Mouse (Mus musculus): ENCODE measurements around the gene Gm3448.
"Not testable (repeated sequence)": the region's sequence is repeated elsewhere in the genome, so short reads cannot be mapped to it uniquely, and the experiment has no call there.

Gene Gm3448

GRCm38 (mm10) chr17:15031414-15031813, 9.9 kb downstream of the Gm3448 start:
- DNase-seq (ENCODE audit: low spot score in 2 of 2) = not testable (repeated sequence)

- not testable (repeated sequence) for DNase-seq (ENCODE audit: low spot score in 2 of 2)
Observed at GRCm38 (mm10) chr17:15025513-15025912, 15.8 kb downstream of the Gm3448 start.

GRCm38 (mm10) chr17:15024502-15025193, 16.7 kb downstream of the Gm3448 start:
- DNase-seq (ENCODE audit: low spot score in 2 of 2) = not testable (repeated sequence)

- not testable (repeated sequence) for DNase-seq (ENCODE audit: low spot score in 2 of 2)
Observed at GRCm38 (mm10) chr17:15023878-15024492, 17.4 kb downstream of the Gm3448 start.

GRCm38 (mm10) chr17:15021503-15022220, 19.7 kb downstream of the Gm3448 start:
- peak in 1 of 2 experiments; percentile 34 for DNase-seq (ENCODE audit: low spot score in 2 of 2)

- DNase-seq (ENCODE audit: low spot score in 2 of 2) = not testable (repeated sequence)
Observed at GRCm38 (mm10) chr17:15009706-15010413, 31.5 kb downstream of the Gm3448 start, which contains the start of gene Gm3435. TSS of gene Gm3435 (plus strand) at chr17:15010176.

- not testable (repeated sequence) for DNase-seq (ENCODE audit: low spot score in 2 of 2)
Observed at GRCm38 (mm10) chr17:15009088-15009487, 32.2 kb downstream of the Gm3448 start.

- not testable (repeated sequence) for DNase-seq (ENCODE audit: low spot score in 2 of 2)
Observed at GRCm38 (mm10) chr17:15000047-15000446, 41.3 kb downstream of the Gm3448 start.

- not testable (repeated sequence) for DNase-seq (ENCODE audit: low spot score in 2 of 2)
Observed at GRCm38 (mm10) chr17:14994140-14994539, 47.2 kb downstream of the Gm3448 start.

- DNase-seq (ENCODE audit: low spot score in 2 of 2) = not testable (repeated sequence)
Observed at GRCm38 (mm10) chr17:14993139-14993832, 48.1 kb downstream of the Gm3448 start.

- DNase-seq (ENCODE audit: low spot score in 2 of 2) = not testable (repeated sequence)
Observed at GRCm38 (mm10) chr17:14992522-14993138, 48.7 kb downstream of the Gm3448 start.

- DNase-seq (ENCODE audit: low spot score in 2 of 2) = peak in 1 of 2 experiments; percentile 16
Observed at GRCm38 (mm10) chr17:14990116-14990702, 51.1 kb downstream of the Gm3448 start.

GRCm38 (mm10) chr17:14978362-14979038, 62.8 kb downstream of the Gm3448 start, which contains the start of the genes 9030025P20Rik and Gm3417:
TSS of gene 9030025P20Rik (plus strand) at chr17:14978468.
TSS of gene Gm3417 (minus strand) at chr17:14978790.
- DNase-seq (ENCODE audit: low spot score in 2 of 2) = not testable (repeated sequence)

GRCm38 (mm10) chr17:14977718-14978361, 63.5 kb downstream of the Gm3448 start:
- DNase-seq (ENCODE audit: low spot score in 2 of 2) = not testable (repeated sequence)

GRCm38 (mm10) chr17:14968373-14968913, 72.9 kb downstream of the Gm3448 start:
- not testable (repeated sequence) for DNase-seq (ENCODE audit: low spot score in 2 of 2)

GRCm38 (mm10) chr17:14961557-14962154, 79.7 kb downstream of the Gm3448 start:
- not testable (repeated sequence) for DNase-seq (ENCODE audit: low spot score in 2 of 2)

- DNase-seq (ENCODE audit: low spot score in 2 of 2) = not testable (repeated sequence)
Observed at GRCm38 (mm10) chr17:14960951-14961556, 80.3 kb downstream of the Gm3448 start, which contains the start of gene Phf10. TSS of gene Phf10 (minus strand) at chr17:14961273.

GRCm38 (mm10) chr17:14960520-14960919, 80.8 kb downstream of the Gm3448 start:
- DNase-seq (ENCODE audit: low spot score in 2 of 2) = no peak

Data from left cerebral cortex, adult 9 months (tissue).